Mouse (Mus musculus) midbrain, postnatal 0 days (tissue): ENCODE results near the gene Zeb2. TPM values are rescaled to one million over a fixed set of nuclear protein-coding genes. Genes with fewer than 3 reads are reported as not detected.

ENCODE experiments used
- ATAC-seq: fragments of 200-750 bp; cut with Nextera tagmentation; 2 replicates; pipeline ENCODE4 v1.8.0; 2017; ENCODE audit warnings: moderate number of reproducible peaks, mild to moderate bottlenecking, moderate TSS enrichment, moderate library complexity; ENCODE audit not compliant: low FRiP score
- DNase-seq: peaks from one replicate; pipeline ENCODE4 v3.0.0-alpha.2; 2015; ENCODE audit warnings: low spot score
- H3K27ac ChIP-seq: fragments of 300-500 bp; sonication (generic); 2 replicates; pipeline ENCODE4 v1.5.1; 2014; ENCODE audit warnings: low read depth, mild to moderate bottlenecking, low read length, mixed read lengths
- H3K27me3 ChIP-seq: fragments of 300-500 bp; sonication (generic); 2 replicates; pipeline ENCODE4 v1.6.1; 2014; ENCODE audit warnings: low read length, control low read depth, mixed read lengths; ENCODE audit not compliant: insufficient read depth
- H3K36me3 ChIP-seq: fragments of 300-500 bp; sonication (generic); 2 replicates; pipeline ENCODE4 v1.6.1; 2014; ENCODE audit warnings: low read length, control low read depth, mixed read lengths; ENCODE audit not compliant: insufficient read depth
- H3K4me1 ChIP-seq: fragments of 300-500 bp; sonication (generic); 2 replicates; pipeline ENCODE4 v1.6.1; 2014; ENCODE audit warnings: mild to moderate bottlenecking, control low read depth, antibody characterized with exemption, low read length, mixed read lengths; ENCODE audit not compliant: insufficient read depth
- H3K4me2 ChIP-seq: fragments of 300-500 bp; sonication (generic); 2 replicates; pipeline ENCODE4 v1.6.1; 2014; ENCODE audit warnings: low read depth, mild to moderate bottlenecking, low read length, mixed read lengths; ENCODE audit not compliant: poor library complexity, severe bottlenecking
- H3K4me3 ChIP-seq: fragments of 300-500 bp; sonication (generic); 2 replicates; pipeline ENCODE4 v1.5.1; 2014; ENCODE audit warnings: low read depth, mild to moderate bottlenecking, low read length, moderate library complexity
- H3K9ac ChIP-seq: fragments of 300-500 bp; sonication (generic); replicated peaks from 2 replicates; pipeline ENCODE4 v1.6.1; 2014; ENCODE audit warnings: mild to moderate bottlenecking, low read length, moderate library complexity, mixed read lengths; ENCODE audit not compliant: poor library complexity, severe bottlenecking
- H3K9me3 ChIP-seq: fragments of 300-500 bp; sonication (generic); 2 replicates; pipeline ENCODE4 v1.6.1; 2016; ENCODE audit warnings: low read length, control low read depth
- CTCF ChIP-seq: IDR thresholded peaks from 2 replicates; pipeline ENCODE4 v1.5.1; 2016; ENCODE audit warnings: antibody characterized with exemption, mild to moderate bottlenecking
- WGBS: fragments of 180-500 bp; shearing (Covaris S2); extraction: QIAGEN DNeasy Blood & Tissue Kit; methylation state at CpG from one replicate; pipeline ENCODE4 v1.1.7; 2014; 5-methylcytosine and 5-hydroxymethylcytosine counted together
- polyA plus RNA-seq: library from polyadenylated mRNA; unstranded; fragments of >200 nt; fragmentation: Nextera tagmentation; extraction: Ambion mirVana; gene quantifications from 2 replicates; pipeline ENCODE4 v1.2.1, GENCODE M21; 2015
- total RNA-seq: library from RNA; depleted of rRNA; stranded (reverse); fragments of >200 nt; gene quantifications from 2 replicates; pipeline ENCODE4 v1.2.3, GENCODE M21; 2014

Gene Zeb2
- total and polyA plus RNA-seq, 2 experiments from 2014 or later, result 15.3 to 39.6 TPM

GRCm38 (mm10) chr2:44999906-45000305 lies 117.3 kb downstream of the Zeb2 start:
- Histone ChIP-seq H3K36me3 (0 out of 2 replicates have a peak, but pooled peaks cover 7% of the 10 kb centered on the region), H3K4me3 (no peak overlapping the region), H3K27me3 (no peaks in the 10 kb centered on the region), H3K27ac (no peak overlapping the region), H3K4me1 (no peaks in the 10 kb centered on the region), H3K4me2 (no peak overlapping the region), H3K9ac (no peak overlapping the region), H3K9me3 (no peaks in the 10 kb centered on the region)
- 62% methylated on average over 6 of the region's 6 CpGs for WGBS
- no peak for TF ChIP-seq CTCF
- DNase-seq (peak; percentile 25), ATAC-seq (no peak)

- Histone ChIP-seq H3K4me3 (no peak overlapping the region), H3K27me3 (no peaks in the 10 kb centered on the region), H3K4me2 (no peak overlapping the region), H3K36me3 (peaks cover 7% of the 10 kb centered on the region; the same call in 1 of the 2 replicates), H3K4me1 (no peaks in the 10 kb centered on the region), H3K27ac (no peak overlapping the region), H3K9me3 (no peaks in the 10 kb centered on the region), H3K9ac (no peak overlapping the region)
- 93% methylated on average over 5 of the region's 5 CpGs for WGBS
- DNase-seq, result no peak
- ATAC-seq, result no peak
- no peak for TF ChIP-seq CTCF
Observed at GRCm38 (mm10) chr2:44998710-44999109, 118.5 kb downstream of the Zeb2 start.

GRCm38 (mm10) chr2:44981646-44982045 lies 135.5 kb downstream of the Zeb2 start:
- Histone ChIP-seq H3K9ac (no peak overlapping the region), H3K27ac (no peak overlapping the region), H3K4me3 (no peak overlapping the region), H3K4me2 (no peak overlapping the region), H3K27me3 (no peaks in the 10 kb centered on the region), H3K36me3 (no peaks in the 10 kb centered on the region), H3K9me3 (no peaks in the 10 kb centered on the region), H3K4me1 (no peaks in the 10 kb centered on the region; the same call in 1 of the 2 replicates)
- DNase-seq, result no peak
- no peak for TF ChIP-seq CTCF
- no peak for ATAC-seq
- 86% methylated on average over 3 of the region's 3 CpGs for WGBS

GRCm38 (mm10) chr2:44979042-44979721 lies 138.0 kb downstream of the Zeb2 start:
- TF ChIP-seq CTCF, result no peak
- 3% methylated on average over 18 of the region's 18 CpGs for WGBS
- DNase-seq, result peak; percentile 65

GRCm38 (mm10) chr2:44978038-44978437 lies 139.2 kb downstream of the Zeb2 start:
- no peak for DNase-seq
- no peaks in the 10 kb centered on the region; the same call in 1 of the 2 replicates for H3K4me1 ChIP-seq
- no peak overlapping the region for H3K4me3 ChIP-seq
- no peak overlapping the region for H3K9ac ChIP-seq
- H3K27ac ChIP-seq, result no peak overlapping the region
- no peaks in the 10 kb centered on the region for H3K36me3 ChIP-seq
- no peak for ATAC-seq
- WGBS, result 77% methylated on average over 6 of the region's 6 CpGs
- H3K9me3 ChIP-seq, result no peaks in the 10 kb centered on the region
- no peak overlapping the region for H3K4me2 ChIP-seq
- TF ChIP-seq CTCF, result no peak
- H3K27me3 ChIP-seq, result no peaks in the 10 kb centered on the region

More at GRCm38 (mm10) chr2:44979042-44979721, 138.0 kb downstream of the Zeb2 start:
- H3K4me2 ChIP-seq, result peak overlapping the region; percentile 79
- H3K36me3 ChIP-seq, result no peaks in the 10 kb centered on the region
- peak; percentile 38; the same call in 1 of the 2 replicates for ATAC-seq
- H3K9me3 ChIP-seq, result no peaks in the 10 kb centered on the region
- H3K27me3 ChIP-seq, result no peaks in the 10 kb centered on the region
- H3K4me3 ChIP-seq, result peak overlapping the region; percentile 39
- H3K9ac ChIP-seq, result no peak overlapping the region
- no peak overlapping the region for H3K27ac ChIP-seq
- H3K4me1 ChIP-seq, result no peaks in the 10 kb centered on the region; the same call in 1 of the 2 replicates

GRCm38 (mm10) chr2:44977556-44977955 lies 139.6 kb downstream of the Zeb2 start:
- no peak for ATAC-seq
- TF ChIP-seq CTCF, result no peak
- Histone ChIP-seq H3K9ac (no peak overlapping the region), H3K4me2 (no peak overlapping the region), H3K4me1 (no peaks in the 10 kb centered on the region; the same call in 1 of the 2 replicates), H3K9me3 (no peaks in the 10 kb centered on the region), H3K27ac (no peak overlapping the region), H3K36me3 (no peaks in the 10 kb centered on the region), H3K27me3 (no peaks in the 10 kb centered on the region), H3K4me3 (no peak overlapping the region)
- no peak for DNase-seq
- 83% methylated on average over 2 of the region's 2 CpGs for WGBS
